Mouse (Mus musculus) midbrain, embryonic 14.5 days (tissue): Measurements from ENCODE around the gene Pum1. TPM values are rescaled to one million over a fixed set of nuclear protein-coding genes. Genes with fewer than 3 reads are reported as not detected.

Experiments used
- ATAC-seq: fragments of 200-750 bp; cut with Nextera tagmentation; 2 replicates; pipeline ENCODE4 v1.8.0; 2017; ENCODE audit warnings: moderate number of reproducible peaks, moderate library complexity; ENCODE audit not compliant: low FRiP score, low TSS enrichment
- DNase-seq: peaks from one replicate; pipeline ENCODE4 v3.0.0-alpha.2; 2015
- H3K27ac ChIP-seq: fragments of 300-500 bp; sonication (generic); replicated peaks from 2 replicates; pipeline ENCODE4 v1.5.1; 2014; ENCODE audit warnings: mild to moderate bottlenecking, low read depth, low read length, moderate library complexity
- H3K27me3 ChIP-seq: fragments of 300-500 bp; sonication (generic); 2 replicates; pipeline ENCODE4 v1.6.1; 2014; ENCODE audit warnings: low read length, control low read depth, mixed read lengths; ENCODE audit not compliant: control insufficient read depth, insufficient read depth
- H3K36me3 ChIP-seq: fragments of 300-500 bp; sonication (generic); 2 replicates; pipeline ENCODE4 v1.6.1; 2014; ENCODE audit warnings: low read length, control low read depth; ENCODE audit not compliant: control insufficient read depth, insufficient read depth
- H3K4me1 ChIP-seq: fragments of 300-500 bp; sonication (generic); 2 replicates; pipeline ENCODE4 v1.6.1; 2014; ENCODE audit warnings: mild to moderate bottlenecking, antibody characterized with exemption, low read length, control low read depth; ENCODE audit not compliant: control insufficient read depth, insufficient read depth
- H3K4me2 ChIP-seq: fragments of 300-500 bp; sonication (generic); 2 replicates; pipeline ENCODE4 v1.6.1; 2014; ENCODE audit warnings: mild to moderate bottlenecking, low read length, moderate library complexity
- H3K4me3 ChIP-seq: fragments of 300-500 bp; sonication (generic); replicated peaks from 2 replicates; pipeline ENCODE4 v1.5.1; 2014; ENCODE audit warnings: low read depth, low read length
- H3K9ac ChIP-seq: fragments of 300-500 bp; sonication (generic); replicated peaks from 2 replicates; pipeline ENCODE4 v1.6.1; 2014; ENCODE audit warnings: mild to moderate bottlenecking, low read length, moderate library complexity
- H3K9me3 ChIP-seq: fragments of 300-500 bp; sonication (generic); 2 replicates; pipeline ENCODE4 v1.6.1; 2016; ENCODE audit warnings: low read length, control low read depth, mixed read lengths; ENCODE audit not compliant: control insufficient read depth
- WGBS: fragments of 180-500 bp; shearing (Covaris S2); extraction: QIAGEN DNeasy Blood & Tissue Kit; methylation state at CpG from one replicate; pipeline ENCODE4 v1.1.7; 2014; 5-methylcytosine and 5-hydroxymethylcytosine counted together
- polyA plus RNA-seq: library from polyadenylated mRNA; unstranded; fragments of >200 nt; fragmentation: Nextera tagmentation; extraction: Ambion mirVana; gene quantifications from 2 replicates; pipeline ENCODE4 v1.2.1, GENCODE M21; 2014

Pum1 gene
- polyA plus RNA-seq, 1 experiment from 2014 or later: 116 TPM

- 12% methylated on average over 3 of the region's 3 CpGs for WGBS
- ATAC-seq (no peak), DNase-seq (peak; percentile 61)
- Histone ChIP-seq H3K9ac (no peak overlapping the region), H3K27ac (peak overlapping the region; percentile 39; the same call in 1 of the 2 replicates), H3K36me3 (peaks cover 10% of the 10 kb centered on the region), H3K4me1 (peaks cover 23% of the 10 kb centered on the region), H3K4me2 (no peak overlapping the region), H3K27me3 (no peaks in the 10 kb centered on the region), H3K4me3 (no peak overlapping the region), H3K9me3 (no peaks in the 10 kb centered on the region)
Observed at GRCm38 (mm10) chr4:130726118-130726517, 63.0 kb downstream of the Pum1 start.

- Histone ChIP-seq H3K4me3 (no peak overlapping the region), H3K4me1 (0 out of 2 replicates have a peak, but pooled peaks cover 3% of the 10 kb centered on the region), H3K9me3 (no peaks in the 10 kb centered on the region), H3K4me2 (no peak overlapping the region), H3K36me3 (peaks cover 16% of the 10 kb centered on the region), H3K9ac (no peak overlapping the region), H3K27me3 (no peaks in the 10 kb centered on the region), H3K27ac (peak overlapping the region; percentile 1; the same call in 1 of the 2 replicates)
- ATAC-seq (no peak), DNase-seq (no peak)
- WGBS: 85% methylated on average over 4 of the region's 4 CpGs
Observed at GRCm38 (mm10) chr4:130735957-130736356, 72.8 kb downstream of the Pum1 start.

GRCm38 (mm10) chr4:130738527-130738926, 75.4 kb downstream of the Pum1 start:
- Histone ChIP-seq H3K9ac (no peak overlapping the region), H3K27ac (no peak overlapping the region), H3K9me3 (no peaks in the 10 kb centered on the region), H3K4me1 (0 out of 2 replicates have a peak, but pooled peaks cover 3% of the 10 kb centered on the region), H3K4me3 (no peak overlapping the region), H3K36me3 (peaks cover 17% of the 10 kb centered on the region), H3K4me2 (no peak overlapping the region), H3K27me3 (no peaks in the 10 kb centered on the region)
- 69% methylated on average over 2 of the region's 2 CpGs for WGBS
- ATAC-seq (no peak), DNase-seq (peak; percentile 84)

GRCm38 (mm10) chr4:130744058-130744457, 80.9 kb downstream of the Pum1 start:
- ATAC-seq (no peak), DNase-seq (peak; percentile 54)
- peaks cover 62% of the 10 kb centered on the region for H3K36me3 ChIP-seq

GRCm38 (mm10) chr4:130745561-130746306, 82.6 kb downstream of the Pum1 start:
- Histone ChIP-seq H3K4me3 (no peak overlapping the region), H3K4me1 (0 out of 2 replicates have a peak, but pooled peaks cover 2% of the 10 kb centered on the region), H3K9me3 (no peaks in the 10 kb centered on the region), H3K36me3 (peaks cover 79% of the 10 kb centered on the region), H3K27me3 (no peaks in the 10 kb centered on the region), H3K4me2 (no peak overlapping the region), H3K27ac (no peak overlapping the region), H3K9ac (no peak overlapping the region)
- ATAC-seq: no peak
- 81% methylated on average over 5 of the region's 5 CpGs for WGBS
- no peak for DNase-seq

More at GRCm38 (mm10) chr4:130744058-130744457, 80.9 kb downstream of the Pum1 start:
- Histone ChIP-seq H3K4me1 (0 out of 2 replicates have a peak, but pooled peaks cover 2% of the 10 kb centered on the region), H3K4me3 (no peak overlapping the region), H3K27me3 (no peaks in the 10 kb centered on the region), H3K27ac (0 out of 2 replicates have a peak overlapping the region, but pooled peaks have one; percentile 9), H3K9me3 (no peaks in the 10 kb centered on the region), H3K9ac (no peak overlapping the region), H3K4me2 (no peak overlapping the region)
- WGBS: 60% methylated on average over 4 of the region's 4 CpGs

GRCm38 (mm10) chr4:130749566-130749965, 86.4 kb downstream of the Pum1 start:
- H3K36me3 ChIP-seq: peaks cover 91% of the 10 kb centered on the region
- no peaks in the 10 kb centered on the region for H3K27me3 ChIP-seq
- H3K9me3 ChIP-seq: no peaks in the 10 kb centered on the region
- WGBS: 65% methylated on average over 7 of the region's 7 CpGs
- H3K9ac ChIP-seq: no peak overlapping the region
- no peak overlapping the region for H3K4me3 ChIP-seq
- no peak overlapping the region for H3K27ac ChIP-seq
- DNase-seq (no peak), ATAC-seq (no peak)
- H3K4me1 ChIP-seq: no peaks in the 10 kb centered on the region
- H3K4me2 ChIP-seq: no peak overlapping the region

GRCm38 (mm10) chr4:130751966-130752365, 88.8 kb downstream of the Pum1 start:
- Histone ChIP-seq H3K9ac (no peak overlapping the region), H3K4me1 (no peaks in the 10 kb centered on the region), H3K27me3 (no peaks in the 10 kb centered on the region), H3K4me2 (no peak overlapping the region), H3K4me3 (no peak overlapping the region), H3K27ac (no peak overlapping the region), H3K36me3 (peaks cover 86% of the 10 kb centered on the region), H3K9me3 (no peaks in the 10 kb centered on the region)
- WGBS: 90% methylated on average over 2 of the region's 2 CpGs
- DNase-seq (no peak), ATAC-seq (no peak)

GRCm38 (mm10) chr4:130752591-130752990, 89.5 kb downstream of the Pum1 start:
- Histone ChIP-seq H3K27ac (no peak overlapping the region), H3K4me3 (no peak overlapping the region), H3K9ac (no peak overlapping the region), H3K4me2 (no peak overlapping the region), H3K36me3 (peaks cover 82% of the 10 kb centered on the region), H3K9me3 (no peaks in the 10 kb centered on the region), H3K27me3 (no peaks in the 10 kb centered on the region), H3K4me1 (no peaks in the 10 kb centered on the region)
- ATAC-seq (no peak), DNase-seq (no peak)
- WGBS: 78% methylated on average over 7 of the region's 7 CpGs

GRCm38 (mm10) chr4:130753755-130754154, 90.6 kb downstream of the Pum1 start:
- H3K4me3 ChIP-seq: no peak overlapping the region
- ATAC-seq: no peak
- DNase-seq: no peak
- 79% methylated on average over 5 of the region's 5 CpGs for WGBS
- H3K36me3 ChIP-seq: peaks cover 81% of the 10 kb centered on the region
- H3K4me2 ChIP-seq: no peak overlapping the region
- no peaks in the 10 kb centered on the region for H3K27me3 ChIP-seq
- H3K4me1 ChIP-seq: no peaks in the 10 kb centered on the region
- H3K9me3 ChIP-seq: no peaks in the 10 kb centered on the region
- no peak overlapping the region for H3K9ac ChIP-seq
- no peak overlapping the region for H3K27ac ChIP-seq
